Mouse (Mus musculus): Measurements from ENCODE around the gene Ndufs4. TPM values are rescaled to one million over a fixed set of nuclear protein-coding genes. Genes with fewer than 3 reads are reported as not detected.

The Ndufs4 gene
- total and polyA plus RNA-seq, 2 experiments from 2014 or later: 47.7 to 422 TPM

- WGBS: under 1% methylated on average over 37 of the region's 37 CpGs
- no peaks in the 10 kb centered on the region for H3K27me3 ChIP-seq (ENCODE audit: insufficient read depth, low read length)
- H3K9ac ChIP-seq (replicated peaks; ENCODE audit: low read length): peak overlapping the region; percentile 78
- H3K4me3 ChIP-seq (ENCODE audit: low read length): peak overlapping the region; percentile 76
- DNase-seq (ENCODE audit: low spot score) (peak; percentile 96), ATAC-seq (peak; percentile 92)
- peak overlapping the region; percentile 80 for H3K4me2 ChIP-seq (ENCODE audit: low read depth, low read length)
- H3K9me3 ChIP-seq (ENCODE audit: low read length): no peaks in the 10 kb centered on the region
- no peaks in the 10 kb centered on the region for H3K36me3 ChIP-seq (ENCODE audit: insufficient read depth, low read length)
- 0 out of 2 replicates have a peak, but pooled peaks cover 4% of the 10 kb centered on the region for H3K4me1 ChIP-seq (ENCODE audit: insufficient read depth, low read length)
- H3K27ac ChIP-seq: peak overlapping the region; percentile 76
- no peak for TF ChIP-seq CTCF (IDR thresholded peaks at IDR 0.05; ENCODE audit: low read depth)
Observed at GRCm38 (mm10) chr13:114387521-114388171, 412 bp downstream of the Ndufs4 start.

GRCm38 (mm10) chr13:114387074-114387487, 977 bp downstream of the Ndufs4 start:
- Histone ChIP-seq H3K4me2 (ENCODE audit: low read depth, low read length) (peak overlapping the region; percentile 80), H3K4me3 (ENCODE audit: low read length) (peak overlapping the region; percentile 76), H3K36me3 (ENCODE audit: insufficient read depth, low read length) (no peaks in the 10 kb centered on the region), H3K27me3 (ENCODE audit: insufficient read depth, low read length) (no peaks in the 10 kb centered on the region), H3K27ac (peak overlapping the region; percentile 76), H3K9me3 (ENCODE audit: low read length) (no peaks in the 10 kb centered on the region), H3K9ac (replicated peaks; ENCODE audit: low read length) (peak overlapping the region; percentile 78), H3K4me1 (ENCODE audit: insufficient read depth, low read length) (0 out of 2 replicates have a peak, but pooled peaks cover 4% of the 10 kb centered on the region)
- 6% methylated on average over 10 of the region's 10 CpGs for WGBS
- ATAC-seq (peak; percentile 55), DNase-seq (ENCODE audit: low spot score) (peak; percentile 4)
- TF ChIP-seq CTCF (IDR thresholded peaks at IDR 0.05; ENCODE audit: low read depth): no peak

DNA sequence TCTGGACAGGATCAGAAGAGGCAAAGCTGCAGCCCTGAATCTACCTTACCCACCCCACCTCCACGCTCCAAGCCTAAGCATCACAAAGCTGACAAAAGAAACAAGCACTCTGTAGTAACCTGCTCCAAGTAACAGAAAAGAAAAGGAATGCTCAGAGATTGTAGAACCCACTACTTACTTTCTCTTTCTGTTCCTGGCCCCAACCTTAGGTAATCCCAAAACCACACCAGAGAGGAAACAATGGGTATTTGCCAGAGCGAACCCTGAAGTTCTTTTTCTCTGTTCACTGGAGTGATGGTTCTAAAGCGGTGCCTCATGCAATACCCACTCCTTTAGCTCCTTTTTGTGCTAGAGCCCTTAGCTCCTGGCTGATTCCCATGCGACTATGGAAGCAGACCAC, 11.5 kb downstream of the Ndufs4 start:
- Histone ChIP-seq H3K9me3 (ENCODE audit: low read length) (no peaks in the 10 kb centered on the region), H3K4me3 (ENCODE audit: low read length) (no peak overlapping the region), H3K4me1 (ENCODE audit: insufficient read depth, low read length) (no peaks in the 10 kb centered on the region), H3K36me3 (ENCODE audit: insufficient read depth, low read length) (peaks cover 10% of the 10 kb centered on the region; the same call in 1 of the 2 replicates), H3K27ac (no peak overlapping the region), H3K4me2 (ENCODE audit: low read depth, low read length) (no peak overlapping the region), H3K27me3 (ENCODE audit: insufficient read depth, low read length) (no peaks in the 10 kb centered on the region), H3K9ac (replicated peaks; ENCODE audit: low read length) (no peak overlapping the region)
- no peak for ATAC-seq
- no peak for DNase-seq (ENCODE audit: low spot score)
- WGBS: 89% methylated on average over 4 of the region's 4 CpGs
- TF ChIP-seq CTCF (IDR thresholded peaks at IDR 0.05; ENCODE audit: low read depth): no peak

DNA sequence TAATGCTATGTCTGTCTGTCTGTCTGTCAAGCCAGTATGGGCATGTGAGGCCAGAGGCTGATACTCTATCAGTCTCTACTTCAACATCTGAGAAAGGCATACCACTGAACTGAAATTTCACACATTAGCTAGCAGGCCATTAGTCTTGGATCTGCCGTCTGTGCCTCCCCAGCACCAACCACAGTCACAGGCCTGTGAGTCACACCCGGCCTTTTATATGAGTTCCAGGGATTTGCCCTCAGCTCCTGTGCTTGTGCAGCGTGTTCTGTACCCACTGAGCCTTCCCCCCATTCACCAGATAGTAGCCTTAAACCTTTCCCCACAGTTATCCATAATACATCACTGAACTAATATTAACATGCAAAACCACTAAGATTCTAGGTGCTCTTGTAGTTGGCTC, 26.0 kb downstream of the Ndufs4 start:
- H3K4me2 ChIP-seq (ENCODE audit: low read depth, low read length): no peak overlapping the region
- WGBS: 79% methylated on average over 3 of the region's 3 CpGs
- H3K9ac ChIP-seq (replicated peaks; ENCODE audit: low read length): no peak overlapping the region
- no peak for TF ChIP-seq CTCF (IDR thresholded peaks at IDR 0.05; ENCODE audit: low read depth)
- H3K4me3 ChIP-seq (ENCODE audit: low read length): no peak overlapping the region
- no peak for DNase-seq (ENCODE audit: low spot score)
- no peaks in the 10 kb centered on the region for H3K36me3 ChIP-seq (ENCODE audit: insufficient read depth, low read length)
- H3K4me1 ChIP-seq (ENCODE audit: insufficient read depth, low read length): no peaks in the 10 kb centered on the region
- ATAC-seq: no peak
- no peaks in the 10 kb centered on the region for H3K9me3 ChIP-seq (ENCODE audit: low read length)
- H3K27me3 ChIP-seq (ENCODE audit: insufficient read depth, low read length): no peaks in the 10 kb centered on the region
- no peak overlapping the region for H3K27ac ChIP-seq

- Histone ChIP-seq H3K27ac (no peak overlapping the region), H3K9me3 (ENCODE audit: low read length) (no peaks in the 10 kb centered on the region), H3K27me3 (ENCODE audit: insufficient read depth, low read length) (no peaks in the 10 kb centered on the region), H3K36me3 (ENCODE audit: insufficient read depth, low read length) (no peaks in the 10 kb centered on the region), H3K4me1 (ENCODE audit: insufficient read depth, low read length) (no peaks in the 10 kb centered on the region), H3K9ac (replicated peaks; ENCODE audit: low read length) (no peak overlapping the region), H3K4me2 (ENCODE audit: low read depth, low read length) (peak overlapping the region; percentile 25; the same call in 1 of the 2 replicates), H3K4me3 (ENCODE audit: low read length) (no peak overlapping the region)
- peak; percentile 87 for ATAC-seq
- 28% methylated on average over 8 of the region's 8 CpGs for WGBS
- DNase-seq (ENCODE audit: low spot score): peak; percentile 68
- TF ChIP-seq CTCF (IDR thresholded peaks at IDR 0.05; ENCODE audit: low read depth): no peak
Observed at GRCm38 (mm10) chr13:114351321-114351946, 36.6 kb downstream of the Ndufs4 start.

GRCm38 (mm10) chr13:114344979-114345712, 42.9 kb downstream of the Ndufs4 start:
- Histone ChIP-seq H3K9me3 (ENCODE audit: low read length) (no peaks in the 10 kb centered on the region), H3K4me3 (ENCODE audit: low read length) (no peak overlapping the region), H3K27me3 (ENCODE audit: insufficient read depth, low read length) (no peaks in the 10 kb centered on the region), H3K36me3 (ENCODE audit: insufficient read depth, low read length) (no peaks in the 10 kb centered on the region), H3K27ac (no peak overlapping the region), H3K9ac (replicated peaks; ENCODE audit: low read length) (no peak overlapping the region), H3K4me1 (ENCODE audit: insufficient read depth, low read length) (no peaks in the 10 kb centered on the region), H3K4me2 (ENCODE audit: low read depth, low read length) (no peak overlapping the region)
- WGBS: 62% methylated on average over 13 of the region's 13 CpGs
- DNase-seq (ENCODE audit: low spot score): peak; percentile 12
- ATAC-seq: 0 out of 2 replicates have a peak, but pooled peaks have one; percentile 21
- TF ChIP-seq CTCF (IDR thresholded peaks at IDR 0.05; ENCODE audit: low read depth): no peak
